Mouse (Mus musculus): ENCODE measurements at regions not wholly inside any gene's neighbourhood (a gene's known extent, or its start where the extent isn't known, plus 50 kb on each side); places are given as distances from the start of the nearest gene placed in this dataset.

DNA sequence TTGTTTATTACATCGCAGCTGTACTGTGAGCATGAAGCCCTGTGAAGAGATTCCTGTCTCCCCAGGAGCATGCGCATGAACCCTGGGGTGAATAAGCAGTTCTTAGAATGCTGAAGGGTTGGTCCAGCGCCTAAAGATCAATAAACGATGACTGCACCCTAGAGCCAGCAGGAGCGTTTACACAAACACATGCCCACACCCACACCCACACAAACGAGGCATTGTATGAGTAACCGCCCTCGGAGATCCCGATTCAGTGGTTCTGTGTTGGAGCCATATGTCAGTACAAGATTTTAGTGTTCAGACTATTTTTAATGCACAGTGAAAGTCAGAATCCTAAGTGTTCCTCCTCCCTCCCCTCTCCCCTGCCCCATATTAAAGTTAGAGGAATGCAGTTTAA is 57.3 kb downstream of the Edn1 start:
- intact Hi-C loops (cut with DNase I): no loop called here
- DNase-seq (ENCODE audit: extremely low spot score in 1 of 2, low spot score in 2 of 2): no peak

- intact Hi-C loops (cut with DNase I): no loop called here
- no peak for DNase-seq (ENCODE audit: extremely low spot score in 1 of 2, low spot score in 2 of 2)
These were observed 66.6 kb downstream of the Edn1 start for GRCm38 (mm10) chr13:42367655-42368554.

DNA sequence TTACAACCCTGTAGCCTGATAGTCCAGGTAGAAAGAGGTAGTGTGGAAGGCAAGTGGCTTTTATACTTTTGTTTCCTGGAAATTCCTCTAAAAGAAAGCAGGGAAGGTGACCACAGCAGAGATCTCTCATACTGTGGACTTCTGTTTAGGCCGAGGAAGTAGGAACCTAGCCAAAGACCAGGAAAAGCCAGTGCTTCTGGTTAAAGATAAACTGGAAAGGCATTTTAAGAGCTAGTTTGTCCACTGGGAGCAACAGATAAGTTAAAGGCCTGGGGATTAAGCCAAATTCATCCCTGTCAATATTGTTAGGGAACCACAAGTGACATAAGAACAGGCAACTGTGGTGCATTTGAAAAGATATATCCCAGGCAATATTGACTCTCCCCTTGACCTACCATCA is 68.5 kb downstream of the Edn1 start:
- DNase-seq (ENCODE audit: extremely low spot score in 1 of 2, low spot score in 2 of 2): no peak
- intact Hi-C loops (cut with DNase I): no loop called here

DNA sequence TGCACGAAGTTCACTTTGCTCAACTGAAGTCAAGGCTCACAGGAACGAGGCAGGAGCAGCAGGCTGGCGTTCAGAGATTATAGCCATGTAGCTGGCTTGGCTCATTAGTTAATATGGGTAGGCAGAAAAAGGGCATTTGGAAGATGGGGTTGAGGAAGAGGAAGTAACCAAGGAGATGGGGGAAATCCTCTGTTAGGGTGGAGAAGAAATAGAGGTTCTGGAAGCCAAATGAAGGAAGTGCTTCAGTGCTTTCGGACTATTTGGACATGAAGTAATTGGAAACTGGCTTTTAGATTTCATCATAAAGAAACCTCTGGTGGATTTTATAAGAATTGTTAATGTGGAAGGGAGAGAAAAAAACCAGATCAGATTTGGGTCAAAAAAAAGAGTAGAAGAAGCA is 70.9 kb downstream of the Edn1 start:
- intact Hi-C loops (cut with DNase I): no loop called here
- no peak for DNase-seq (ENCODE audit: extremely low spot score in 1 of 2, low spot score in 2 of 2)

- DNase-seq (ENCODE audit: extremely low spot score in 1 of 2, low spot score in 2 of 2): no peak
- intact Hi-C loops (cut with DNase I): no loop called here
These were observed 72.9 kb downstream of the Edn1 start for GRCm38 (mm10) chr13:42374181-42374596.

- intact Hi-C loops (cut with DNase I): no loop called here
- DNase-seq (ENCODE audit: extremely low spot score in 1 of 2, low spot score in 2 of 2): no peak
These were observed 78.4 kb downstream of the Edn1 start for GRCm38 (mm10) chr13:42379675-42380074.

DNA sequence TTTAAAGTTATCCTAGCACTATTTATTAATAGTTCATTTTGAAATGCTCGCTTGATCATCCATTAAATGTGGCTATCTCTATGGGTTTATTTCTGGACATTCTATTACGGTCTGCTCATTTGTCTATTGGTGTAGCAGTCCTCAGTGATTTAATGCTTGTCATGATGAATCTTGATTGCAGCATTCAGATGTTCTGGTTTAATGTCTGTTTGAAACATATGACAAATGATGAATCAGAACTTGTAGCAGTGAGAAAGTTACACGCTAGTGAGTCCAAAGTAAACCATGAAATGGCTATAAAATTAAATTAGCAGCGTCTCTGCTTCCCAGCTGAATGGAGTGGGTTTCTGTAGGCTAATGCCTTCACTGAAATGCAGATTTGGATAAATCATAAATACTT is 81.8 kb downstream of the Edn1 start:
- no peak for DNase-seq (ENCODE audit: extremely low spot score in 1 of 2, low spot score in 2 of 2)
- intact Hi-C loops (cut with DNase I): no loop called here

DNA sequence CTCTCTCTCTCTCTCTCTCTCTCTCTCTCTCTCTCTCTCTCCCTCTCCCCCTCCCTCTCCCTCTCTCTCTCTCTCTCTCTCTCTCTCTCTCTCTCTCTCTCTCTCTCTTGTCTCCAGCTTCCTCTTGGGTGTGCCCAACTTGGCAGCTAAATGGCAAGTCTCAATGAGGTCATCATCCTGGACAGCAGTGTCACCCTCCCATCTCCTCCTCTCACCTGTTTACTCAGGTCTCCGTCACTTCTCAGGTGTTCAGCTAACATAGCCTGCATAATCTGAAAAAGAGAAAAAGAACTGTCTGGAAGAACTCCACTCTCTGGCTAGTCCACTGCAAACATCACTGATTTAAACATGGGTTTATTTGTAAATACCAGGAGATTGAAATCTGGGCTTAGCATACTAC is 89.1 kb downstream of the Edn1 start:
- no peak for DNase-seq (ENCODE audit: extremely low spot score in 1 of 2, low spot score in 2 of 2)
- intact Hi-C loops (cut with DNase I): no loop called here

GRCm38 (mm10) chr13:42391330-42392005 is 90.2 kb downstream of the Edn1 start:
- no peak for DNase-seq (ENCODE audit: extremely low spot score in 1 of 2, low spot score in 2 of 2)
- intact Hi-C loops (cut with DNase I): no loop called here

- intact Hi-C loops (cut with DNase I): no loop called here
- no peak for DNase-seq (ENCODE audit: extremely low spot score in 1 of 2, low spot score in 2 of 2)
These were observed 91.4 kb downstream of the Edn1 start for GRCm38 (mm10) chr13:42392701-42393100.

- intact Hi-C loops (cut with DNase I): no loop called here
- DNase-seq (ENCODE audit: extremely low spot score in 1 of 2, low spot score in 2 of 2): no peak
These were observed 93.3 kb downstream of the Edn1 start for GRCm38 (mm10) chr13:42394572-42394971.

- no peak for DNase-seq (ENCODE audit: extremely low spot score in 1 of 2, low spot score in 2 of 2)
- intact Hi-C loops (cut with DNase I): no loop called here
These were observed 100.2 kb downstream of the Edn1 start for GRCm38 (mm10) chr13:42401513-42401912.

- intact Hi-C loops (cut with DNase I): no loop called here
- peak in 1 of 2 experiments; percentile 40 for DNase-seq (ENCODE audit: extremely low spot score in 1 of 2, low spot score in 2 of 2)
These were observed 102.2 kb downstream of the Edn1 start for GRCm38 (mm10) chr13:42403231-42404020.

GRCm38 (mm10) chr13:42412652-42413282 is 111.5 kb downstream of the Edn1 start:
- DNase-seq (ENCODE audit: extremely low spot score in 1 of 2, low spot score in 2 of 2): no peak
- intact Hi-C loops (cut with DNase I): no loop called here

- DNase-seq (ENCODE audit: extremely low spot score in 1 of 2, low spot score in 2 of 2): no peak
- intact Hi-C loops (cut with DNase I): no loop called here
These were observed 145.6 kb downstream of the Edn1 start for GRCm38 (mm10) chr13:42446921-42447320.

DNA sequence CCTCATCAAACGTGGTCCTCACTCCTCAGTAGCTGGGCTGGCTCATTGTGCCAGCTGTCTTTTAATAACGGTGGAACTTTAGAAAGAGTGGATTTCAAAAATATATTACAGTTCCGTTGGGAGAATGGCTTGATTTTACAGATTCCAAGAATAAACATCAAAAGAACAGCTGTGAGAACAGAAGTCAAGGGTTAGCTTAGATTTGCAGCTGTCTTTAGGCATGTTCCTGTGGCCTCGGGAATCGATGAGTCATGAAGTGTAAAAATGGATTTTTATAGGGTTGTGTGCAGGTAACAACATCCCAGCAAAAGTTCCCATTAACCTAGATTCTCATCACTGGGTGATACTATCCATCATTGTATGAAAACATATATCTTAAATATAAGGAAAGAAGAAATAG is 152.4 kb downstream of the Edn1 start:
- intact Hi-C loops (cut with DNase I): no loop called here
- DNase-seq (ENCODE audit: extremely low spot score in 1 of 2, low spot score in 2 of 2): no peak

GRCm38 (mm10) chr13:42459892-42460291 is 158.6 kb downstream of the Edn1 start:
- DNase-seq (ENCODE audit: extremely low spot score in 1 of 2, low spot score in 2 of 2): no peak
- intact Hi-C loops (cut with DNase I): no loop called here

DNA sequence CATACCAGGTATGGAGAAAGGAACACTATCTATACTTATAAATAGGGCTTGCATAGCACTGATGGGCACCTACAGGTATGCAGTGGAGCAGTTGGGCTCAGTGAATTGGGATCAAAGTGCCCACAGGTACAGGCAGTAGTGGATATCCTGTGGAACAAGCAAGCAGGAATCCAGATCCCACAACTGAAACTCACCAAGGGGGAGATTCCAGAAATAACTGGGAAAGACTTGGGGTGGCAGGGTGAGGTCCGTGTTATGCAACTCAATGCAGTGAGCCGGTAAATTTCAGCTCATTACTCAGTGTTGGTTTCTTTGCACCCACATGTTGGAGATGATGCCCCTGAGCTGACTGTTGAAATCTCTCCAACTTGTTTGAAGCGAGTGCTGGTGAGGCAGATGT is 177.5 kb downstream of the Edn1 start:
- DNase-seq (ENCODE audit: extremely low spot score in 1 of 2, low spot score in 2 of 2): no peak
- intact Hi-C loops (cut with DNase I): no loop called here
